Mouse (Mus musculus) right cerebral cortex, adult 18-20 months (tissue): ENCODE results near the gene Gpr45.
A peak's percentile ranks its signal among the peaks of the same experiment; 100 is the strongest.
"Not testable (repeated sequence)": the region's sequence is repeated elsewhere in the genome, so short reads cannot be mapped to it uniquely, and the experiment has no call there.

Experiments
- DNase-seq: peaks from one replicate; pipeline ENCODE4 v3.0.0; 2022; ENCODE audit warnings: mixed read lengths

Gpr45 gene

GRCm38 (mm10) chr1:42952734-42953481 is at the start of gene Gpr45:
Gene Gpr45 (plus strand): TSS chr1:42952872.
- peak; percentile 74 for DNase-seq

GRCm38 (mm10) chr1:42905148-42905547 is 47.5 kb upstream of the Gpr45 start:
- DNase-seq, result no peak

GRCm38 (mm10) chr1:42906696-42907095 is 46.0 kb upstream of the Gpr45 start:
- peak; percentile 60 for DNase-seq

GRCm38 (mm10) chr1:42907153-42907552 is 45.5 kb upstream of the Gpr45 start:
- DNase-seq, result no peak

- DNase-seq, result peak; percentile 14
Observed at GRCm38 (mm10) chr1:42915062-42915461, 37.6 kb upstream of the Gpr45 start.

- DNase-seq, result no peak
Observed at GRCm38 (mm10) chr1:42916719-42917118, 36.0 kb upstream of the Gpr45 start.

GRCm38 (mm10) chr1:42917908-42918307 is 34.8 kb upstream of the Gpr45 start:
- DNase-seq, result no peak

- DNase-seq, result no peak
Observed at GRCm38 (mm10) chr1:42923924-42924323, 28.7 kb upstream of the Gpr45 start.

GRCm38 (mm10) chr1:42933613-42934012 is 19.1 kb upstream of the Gpr45 start:
- no peak for DNase-seq

GRCm38 (mm10) chr1:42948486-42948885 is 4.2 kb upstream of the Gpr45 start:
- DNase-seq, result no peak

GRCm38 (mm10) chr1:42953482-42953822 is 780 bp downstream of the Gpr45 start:
- DNase-seq, result no peak

GRCm38 (mm10) chr1:42956828-42957227 is 4.2 kb downstream of the Gpr45 start:
- DNase-seq, result peak; percentile 17

GRCm38 (mm10) chr1:42983082-42983771 is 30.6 kb downstream of the Gpr45 start:
- no peak for DNase-seq

GRCm38 (mm10) chr1:42984119-42984518 is 31.4 kb downstream of the Gpr45 start:
- no peak for DNase-seq

GRCm38 (mm10) chr1:42988996-42989395 is 36.3 kb downstream of the Gpr45 start:
- no peak for DNase-seq

- DNase-seq, result peak; percentile 39
Observed at GRCm38 (mm10) chr1:43006051-43006514, 53.4 kb downstream of the Gpr45 start.

GRCm38 (mm10) chr1:43006524-43006923 is 53.9 kb downstream of the Gpr45 start:
- no peak for DNase-seq

GRCm38 (mm10) chr1:43010461-43010860 is 57.8 kb downstream of the Gpr45 start:
- no peak for DNase-seq

- not testable (repeated sequence) for DNase-seq
Observed at GRCm38 (mm10) chr1:43015153-43015685, 62.5 kb downstream of the Gpr45 start.

GRCm38 (mm10) chr1:43036014-43036413 is 83.3 kb downstream of the Gpr45 start:
- no peak for DNase-seq

GRCm38 (mm10) chr1:43042271-43042670 is 89.6 kb downstream of the Gpr45 start:
- DNase-seq, result peak; percentile 26

- DNase-seq, result no peak
Observed at GRCm38 (mm10) chr1:43045204-43045982, 92.7 kb downstream of the Gpr45 start.

GRCm38 (mm10) chr1:43046990-43047389 is 94.3 kb downstream of the Gpr45 start:
- DNase-seq, result no peak
